Mouse (Mus musculus) retina, postnatal 7 days (tissue): ENCODE results near the gene Coq8b.

Experiments
- DNase-seq: peaks from one replicate; pipeline ENCODE4 v3.0.0-alpha.2; 2012; ENCODE audit warnings: low read depth, low spot score

Coq8b gene

DNA sequence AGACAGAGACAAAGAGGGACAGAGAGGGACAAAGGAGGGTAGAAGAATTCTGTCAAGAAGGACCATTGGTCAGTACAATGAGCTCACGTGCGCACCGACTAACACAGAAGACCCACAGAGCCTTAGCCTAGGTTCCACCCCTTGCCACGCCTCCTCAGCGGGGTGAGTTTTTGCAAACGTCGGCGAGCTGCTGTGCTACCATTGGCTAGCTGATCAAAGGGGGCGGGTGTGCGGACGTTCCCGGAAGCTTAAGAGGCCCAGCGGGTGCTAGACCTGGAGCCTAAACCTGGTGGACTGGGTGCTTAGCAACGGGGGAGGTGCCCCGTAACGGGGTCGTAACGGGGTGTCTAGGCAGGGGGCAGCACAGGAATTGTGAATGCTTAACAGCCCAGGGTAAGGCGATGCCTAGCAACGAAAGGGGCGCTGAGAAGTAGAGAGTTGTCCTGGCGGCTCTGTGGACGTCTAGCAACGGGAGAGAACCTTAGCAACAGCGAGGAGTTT, at the start of gene Coq8b:
TSS of gene Coq8b (plus strand) at position 243 of the 501 bp plus-strand sequence.
- peak; percentile 90 for DNase-seq

DNA sequence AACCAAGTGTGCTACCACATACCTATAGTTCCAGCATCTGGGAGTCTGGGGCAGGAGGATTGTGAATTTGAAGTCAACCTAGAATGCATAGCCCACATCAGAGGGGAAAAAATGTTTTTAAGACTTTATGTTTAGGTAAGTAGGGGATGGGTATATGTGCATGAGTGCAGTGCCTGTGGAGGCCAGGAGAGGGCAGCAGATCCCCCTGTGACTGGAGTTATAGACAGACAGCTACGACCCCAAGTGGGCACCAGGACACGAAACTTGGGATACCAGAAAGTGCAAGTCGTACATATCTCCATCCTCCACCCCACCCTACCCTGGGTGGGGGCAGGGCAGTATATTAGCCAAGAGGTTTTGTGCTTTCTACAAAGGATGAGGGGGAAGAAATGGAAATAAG, 47.9 kb upstream of the Coq8b start:
- DNase-seq = no peak

DNA sequence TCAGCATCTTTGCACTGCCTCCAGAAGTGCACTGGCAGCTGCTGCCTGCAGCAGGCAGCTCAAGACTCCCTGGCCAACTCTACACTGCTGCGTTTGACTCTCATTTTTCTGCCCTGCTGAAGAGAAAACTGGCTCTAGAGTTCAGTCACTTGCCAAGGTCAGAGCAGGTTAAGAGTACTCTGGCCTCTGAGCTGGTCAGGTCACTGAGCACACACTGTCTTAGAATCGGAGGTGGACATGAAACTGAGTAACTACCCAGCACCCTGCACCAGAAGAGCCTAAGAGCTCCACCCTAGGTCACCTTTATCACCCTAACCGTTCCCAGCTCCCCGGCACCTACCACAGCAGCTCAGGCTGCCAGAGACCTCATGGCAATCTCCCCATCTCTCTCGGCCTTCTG, 46.8 kb upstream of the Coq8b start:
- DNase-seq = no peak

DNA sequence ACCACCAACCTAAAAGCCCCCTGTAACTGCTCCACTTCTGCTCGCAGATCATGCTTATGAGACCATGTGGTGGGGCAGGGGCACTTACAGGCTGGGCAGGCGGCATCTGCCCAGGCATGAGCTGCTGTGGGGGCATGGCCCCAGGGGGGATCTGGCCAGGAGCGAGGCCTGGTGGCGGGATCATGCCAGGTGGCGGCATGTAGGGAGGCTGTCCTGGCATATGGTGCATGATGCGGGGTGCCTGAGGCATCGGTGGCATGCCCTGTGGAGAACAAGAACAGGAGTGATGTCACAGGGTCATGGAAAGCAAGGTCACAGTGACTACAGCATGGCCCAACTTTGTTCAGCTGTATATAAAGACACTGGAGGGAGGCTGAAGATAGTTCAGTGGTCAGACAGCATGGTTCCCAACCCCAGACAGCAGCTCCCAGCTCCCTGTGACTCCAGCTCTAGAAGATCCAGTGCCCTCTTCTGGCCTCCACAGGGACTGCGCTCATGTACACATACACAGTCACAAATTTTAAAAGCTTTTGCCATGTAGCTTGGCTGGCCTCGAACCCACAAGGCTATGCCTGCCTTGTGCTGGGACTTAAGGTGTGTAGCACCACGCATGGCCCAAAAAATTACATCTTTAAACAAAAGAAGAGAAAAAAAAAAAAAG, 43.4 kb upstream of the Coq8b start:
- no peak for DNase-seq

DNA sequence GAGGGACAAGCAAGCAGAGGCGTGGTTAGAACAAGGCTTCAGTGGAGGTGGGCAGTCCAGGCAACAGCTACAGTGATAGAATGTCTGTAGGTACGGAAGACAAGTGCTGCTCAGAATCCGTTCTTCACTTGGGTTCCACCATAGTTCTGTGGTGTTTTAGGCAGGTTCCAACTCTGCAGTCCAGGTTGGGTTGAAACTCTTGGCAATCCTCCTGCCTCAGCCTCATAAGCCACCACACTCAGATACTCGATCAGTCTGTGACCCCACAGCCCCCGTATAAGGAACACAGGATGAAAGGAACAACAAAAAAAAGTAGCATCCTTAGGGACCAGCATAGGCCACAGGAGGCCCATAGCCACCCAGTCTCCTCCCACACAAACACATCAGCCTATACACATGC, 40.4 kb upstream of the Coq8b start:
- no peak for DNase-seq

DNA sequence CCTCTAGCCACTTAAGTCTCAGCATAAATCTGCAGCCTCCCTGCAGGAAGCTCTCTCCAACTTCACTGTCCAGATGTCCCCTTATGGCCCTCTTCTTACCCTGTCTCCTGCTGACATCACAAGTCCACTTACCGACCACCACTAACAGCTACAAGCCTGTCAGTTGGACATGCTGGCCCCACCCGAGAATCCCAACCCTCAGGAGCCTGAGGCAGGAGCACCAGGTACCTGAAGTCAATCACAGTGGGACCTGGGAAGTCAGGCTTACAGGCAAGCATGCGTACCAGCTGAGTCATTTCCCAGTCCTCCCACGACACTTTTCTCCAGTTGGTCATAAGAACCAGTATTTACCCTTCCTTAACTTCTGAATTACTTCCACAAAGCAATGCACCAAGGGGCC, 39.1 kb upstream of the Coq8b start:
- DNase-seq = no peak

DNA sequence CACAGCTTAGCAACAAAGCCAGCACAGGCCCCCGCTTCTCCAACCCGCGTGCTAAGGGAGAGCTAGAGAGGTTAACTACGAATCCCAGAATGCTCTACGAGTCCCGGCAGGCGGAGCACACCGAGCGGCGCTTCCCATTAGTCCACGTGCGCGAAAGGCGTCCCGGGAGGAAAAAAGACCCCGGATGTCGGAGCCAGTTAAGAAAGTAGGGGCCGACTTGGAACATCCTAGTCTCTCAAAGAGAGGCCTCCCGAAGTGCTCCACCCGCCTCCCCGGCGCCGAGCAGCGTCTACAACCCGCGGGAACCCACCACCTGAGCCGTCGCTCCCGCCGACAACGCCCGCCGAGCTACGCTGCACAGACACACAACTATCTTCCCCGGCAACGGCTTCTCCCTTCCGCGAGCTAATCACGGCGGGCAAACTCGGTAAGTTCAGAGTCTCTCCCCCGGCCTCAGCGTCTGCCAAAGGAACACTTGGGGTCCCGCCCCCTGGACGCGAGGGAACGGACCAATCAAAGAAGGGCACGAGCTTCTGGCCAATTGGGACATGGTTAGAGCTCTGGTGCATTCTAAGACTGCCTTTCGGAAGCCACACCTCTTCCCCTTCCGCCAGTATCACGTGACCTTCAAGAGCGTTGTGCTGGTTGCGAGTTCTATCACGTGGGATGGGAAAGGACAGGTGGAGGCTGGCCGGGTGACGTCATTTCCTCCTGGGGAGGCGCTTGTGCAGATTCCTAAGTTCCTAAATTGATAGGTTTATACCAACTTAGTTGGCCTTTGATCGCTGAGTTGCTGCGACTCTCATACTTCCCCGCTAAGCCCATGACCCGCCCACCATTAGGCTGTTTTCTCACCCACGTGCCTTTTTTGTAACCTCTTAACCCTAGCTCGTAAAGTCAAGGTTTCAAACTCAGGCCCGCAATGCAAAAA, 36.9 kb upstream of the Coq8b start, which contains the start of the genes BC024978 and Snrpa:
TSS of gene BC024978 (plus strand) at position 101 of the 931 bp plus-strand sequence.
TSS of gene Snrpa (minus strand) at position 591 of the 931 bp plus-strand sequence.
- peak; percentile 97 for DNase-seq

DNA sequence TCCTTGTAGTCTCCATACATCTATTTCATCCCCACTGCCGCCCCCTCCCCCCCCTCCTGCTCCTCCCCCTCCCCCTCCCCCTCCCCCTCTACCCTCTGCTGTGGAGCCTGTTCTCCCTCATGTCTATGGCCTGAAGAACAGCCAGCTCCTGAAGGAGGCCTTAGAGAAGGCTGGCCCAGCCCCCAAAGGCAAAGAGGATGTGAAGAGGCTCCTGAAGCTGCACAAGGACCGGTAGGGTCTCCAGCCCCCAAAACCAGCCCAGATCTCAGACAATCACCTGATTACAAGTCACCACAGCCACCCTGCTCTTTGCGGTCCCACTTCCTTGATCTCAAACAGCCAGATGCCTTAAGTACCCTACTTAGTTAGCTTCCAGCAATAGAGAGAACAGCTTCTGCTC, 35.7 kb upstream of the Coq8b start:
- DNase-seq = no peak

DNA sequence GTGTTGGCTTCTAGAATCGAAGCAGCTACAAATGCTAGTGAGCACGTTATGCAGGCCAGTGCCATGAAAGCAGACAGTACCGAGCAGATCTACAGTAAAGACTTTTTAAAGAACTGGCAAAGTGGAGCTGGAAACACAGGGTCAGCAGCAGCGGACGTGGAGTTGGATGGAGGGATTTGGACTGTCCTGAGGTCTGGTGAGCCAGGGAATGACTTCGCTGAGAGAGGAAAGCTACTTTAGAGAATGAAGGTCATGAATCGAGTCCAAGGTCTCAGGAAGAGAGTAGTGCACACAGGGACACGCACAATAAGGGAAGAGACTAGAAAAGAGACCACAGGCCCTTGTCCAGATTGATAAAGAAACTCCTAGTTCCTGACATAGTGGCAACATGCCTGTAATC, 35.2 kb upstream of the Coq8b start:
- DNase-seq = no peak

DNA sequence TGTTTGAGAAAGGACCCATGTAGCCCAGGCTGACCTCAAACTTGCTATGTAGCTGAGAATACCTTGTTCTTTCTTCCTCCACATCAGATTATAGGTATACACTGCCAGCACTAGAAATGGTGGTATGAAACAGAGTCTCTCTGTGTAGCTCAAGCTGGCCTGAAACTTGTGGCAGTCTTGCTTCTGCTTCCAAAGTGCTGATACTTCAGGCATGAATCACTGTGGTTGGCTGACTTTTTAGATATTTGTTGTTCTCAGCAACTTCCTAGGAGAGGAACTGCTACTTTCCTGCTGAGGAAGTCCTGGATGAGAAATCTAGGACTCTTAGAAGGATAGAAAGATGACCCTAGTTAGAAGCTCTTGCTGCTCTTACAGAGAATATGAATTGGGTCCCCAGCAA, 34.5 kb upstream of the Coq8b start:
- no peak for DNase-seq

DNA sequence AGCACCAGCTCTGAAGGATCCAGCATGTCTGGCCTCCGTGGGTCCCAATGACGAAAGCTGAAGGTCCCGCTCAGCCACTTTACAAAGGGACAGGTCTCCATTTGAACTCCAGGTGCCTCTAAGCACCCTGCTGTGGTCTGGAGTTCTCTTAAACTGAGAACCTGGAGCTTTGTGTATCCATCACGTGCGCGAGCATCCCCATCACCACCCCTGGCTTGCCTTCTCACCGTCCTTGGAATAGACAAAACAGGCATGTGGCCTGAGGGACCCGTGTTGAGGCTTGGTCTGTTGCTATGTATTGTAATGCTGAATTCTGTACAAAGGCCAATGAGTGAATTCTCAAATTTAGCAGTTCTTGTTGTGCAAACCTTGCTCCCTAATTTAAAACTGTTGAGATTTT, 34.0 kb upstream of the Coq8b start:
- DNase-seq = no peak

DNA sequence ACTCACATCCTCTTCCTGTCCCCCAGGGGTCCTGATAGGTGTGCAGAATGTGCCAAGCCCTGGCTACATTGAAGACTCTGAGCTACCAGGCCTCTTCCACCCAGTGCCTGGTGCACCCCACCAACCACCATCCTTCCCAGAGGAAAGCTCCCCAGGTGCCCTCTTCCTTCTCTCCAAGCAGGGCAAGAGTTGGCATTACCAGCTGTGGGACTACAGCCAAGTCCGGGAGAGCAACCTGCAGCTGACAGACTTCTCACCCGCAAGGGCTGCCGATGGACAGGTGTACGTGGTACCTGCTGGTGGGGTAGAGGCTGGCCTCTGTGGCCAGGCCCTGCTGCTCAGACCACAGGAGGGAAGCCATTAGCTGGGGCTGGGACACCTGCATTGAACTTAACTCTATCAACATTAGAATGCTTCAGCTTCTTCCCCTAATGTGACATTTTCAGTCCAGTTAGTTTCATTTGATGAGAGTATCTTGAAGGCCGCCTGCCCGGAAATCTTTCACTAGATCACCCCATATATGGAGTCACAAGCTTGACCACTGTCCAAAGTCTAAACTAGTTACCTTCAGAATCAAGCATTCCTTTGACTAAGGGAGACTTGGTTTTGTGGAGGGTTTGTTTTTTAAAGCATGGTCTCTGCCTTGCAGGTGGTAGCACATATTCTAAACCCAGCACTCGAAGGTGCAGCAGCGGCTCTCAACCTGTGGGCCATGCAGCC, 28.9 kb upstream of the Coq8b start:
- no peak for DNase-seq

DNA sequence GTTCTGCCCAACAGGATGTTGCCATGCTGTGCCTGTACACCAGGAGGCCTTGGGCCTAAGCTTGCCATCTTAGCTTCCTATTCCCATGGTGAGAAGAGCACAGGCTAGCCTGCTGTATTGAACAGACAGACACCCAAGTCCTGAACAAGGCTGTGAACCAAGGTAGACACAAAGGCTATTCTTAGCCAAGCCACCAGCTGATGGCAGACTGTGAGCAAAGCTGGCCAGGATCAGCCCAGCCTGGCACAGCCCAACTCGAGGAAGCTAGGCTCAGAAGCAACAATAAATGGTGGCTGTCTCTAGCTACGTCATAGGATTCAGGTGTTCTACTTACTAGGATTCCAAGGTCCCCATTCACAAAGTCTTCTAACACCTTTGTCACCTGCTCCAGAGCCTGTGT, 20.2 kb upstream of the Coq8b start:
- no peak for DNase-seq

DNA sequence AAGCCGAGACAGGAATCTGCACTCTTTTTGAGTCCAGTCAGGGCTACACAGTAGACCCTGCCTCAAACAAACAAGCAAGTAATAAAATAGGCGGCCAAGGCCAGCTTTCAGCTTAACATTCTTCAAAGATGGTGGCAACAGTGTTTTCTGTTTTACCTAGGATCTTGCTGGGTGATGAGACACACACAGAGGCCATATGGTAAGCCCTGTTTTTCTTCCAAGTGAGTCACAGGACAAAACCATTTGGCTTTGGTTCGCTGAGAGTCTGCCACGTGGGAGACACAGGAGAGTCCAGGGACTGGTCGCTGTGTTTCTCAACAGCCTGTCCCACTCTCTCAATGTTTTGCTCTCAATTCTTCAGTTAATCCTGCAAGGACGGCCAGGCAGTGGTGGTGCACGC, 14.2 kb upstream of the Coq8b start:
- DNase-seq = no peak

DNA sequence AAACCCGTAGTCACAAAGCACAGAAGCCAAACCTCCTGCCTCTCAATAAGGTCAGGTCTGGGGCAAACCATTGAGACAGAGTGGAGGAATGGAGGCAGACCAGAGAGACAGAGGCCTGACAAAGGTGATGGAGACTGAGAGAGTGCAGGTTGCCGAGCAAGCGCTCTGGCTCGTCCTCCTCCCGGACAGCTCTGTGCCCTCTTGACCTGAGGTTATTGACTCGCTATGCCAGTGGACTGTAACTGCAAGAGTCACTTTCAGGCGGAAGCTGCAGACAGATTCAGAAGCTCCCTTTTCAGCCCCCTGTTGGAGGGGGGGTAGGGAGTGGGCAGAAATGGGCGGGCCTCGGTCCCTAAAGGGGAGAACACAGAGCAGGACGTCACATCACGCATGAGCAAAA, 12.9 kb upstream of the Coq8b start:
- DNase-seq = no peak

DNA sequence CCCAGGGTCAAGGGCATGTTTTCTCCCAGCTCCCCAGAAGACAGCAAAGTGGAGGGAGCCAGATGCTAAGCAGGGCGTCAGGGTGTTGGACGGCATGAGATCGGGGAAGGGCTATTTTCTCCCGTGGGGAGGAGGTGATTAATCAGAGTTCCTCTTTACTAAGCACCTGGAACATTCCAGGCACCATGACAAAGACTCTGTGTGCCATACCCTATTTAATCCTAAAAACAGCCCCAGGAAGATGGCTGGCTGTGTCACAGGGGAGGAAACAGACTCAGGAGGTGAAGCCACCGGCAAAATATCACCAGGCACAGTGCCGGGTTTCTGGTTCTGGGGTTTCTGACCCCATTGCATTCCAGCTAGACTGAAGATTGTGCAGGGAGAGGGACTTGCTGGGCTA, 10.9 kb upstream of the Coq8b start:
- no peak for DNase-seq

DNA sequence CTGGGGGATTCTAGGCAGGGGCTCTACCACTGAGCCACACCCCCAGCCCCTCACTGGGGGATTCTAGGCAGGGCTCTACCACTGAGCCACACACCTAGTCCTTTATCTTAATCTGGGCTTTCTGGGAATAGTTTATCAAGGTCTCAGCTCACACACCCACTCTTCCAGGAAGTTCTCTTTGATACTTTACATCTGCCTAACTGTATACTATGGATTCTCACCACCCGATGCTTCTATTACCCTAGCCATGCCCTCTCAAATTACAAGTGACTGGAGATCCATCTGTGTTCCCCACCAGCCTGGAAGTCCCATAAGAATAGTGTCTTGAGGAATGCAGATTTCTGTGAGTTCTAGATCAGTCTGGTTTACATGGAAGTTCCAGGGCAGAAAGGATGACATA, 10.3 kb upstream of the Coq8b start:
- DNase-seq = no peak

DNA sequence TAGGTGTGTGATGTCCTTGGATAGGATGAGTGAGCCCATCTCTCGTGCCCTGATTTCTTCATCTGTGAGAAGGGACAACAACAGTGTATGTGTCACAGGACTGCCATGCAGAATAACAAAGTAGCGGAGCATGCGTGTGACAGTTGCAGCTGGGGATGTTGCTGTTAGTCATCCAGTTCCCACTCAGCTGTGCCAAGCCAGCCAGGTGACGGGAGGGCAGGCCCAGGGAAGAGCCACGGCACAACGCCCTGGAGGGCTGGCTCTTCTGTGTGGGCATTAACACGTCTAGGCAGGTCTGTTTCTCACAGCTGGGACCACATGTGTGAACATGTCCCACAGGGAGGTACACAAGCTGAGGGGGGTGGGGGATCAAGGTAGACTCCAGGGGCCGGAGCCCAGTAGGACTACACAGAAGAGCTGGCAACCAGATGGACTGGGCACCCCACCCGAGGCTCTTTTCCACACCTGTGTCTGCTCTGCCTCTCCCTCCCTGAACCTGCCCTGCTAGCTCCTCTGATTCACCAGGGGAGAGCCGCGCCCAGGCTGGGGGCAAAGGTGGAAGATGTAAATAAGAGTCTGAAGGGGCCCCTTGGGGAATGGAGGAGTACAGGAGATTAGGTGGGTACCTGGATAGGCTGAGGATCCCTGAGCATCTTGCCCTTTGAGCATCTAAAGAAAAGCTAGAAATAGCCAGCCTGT, 7.8 kb upstream of the Coq8b start:
- no peak for DNase-seq

DNA sequence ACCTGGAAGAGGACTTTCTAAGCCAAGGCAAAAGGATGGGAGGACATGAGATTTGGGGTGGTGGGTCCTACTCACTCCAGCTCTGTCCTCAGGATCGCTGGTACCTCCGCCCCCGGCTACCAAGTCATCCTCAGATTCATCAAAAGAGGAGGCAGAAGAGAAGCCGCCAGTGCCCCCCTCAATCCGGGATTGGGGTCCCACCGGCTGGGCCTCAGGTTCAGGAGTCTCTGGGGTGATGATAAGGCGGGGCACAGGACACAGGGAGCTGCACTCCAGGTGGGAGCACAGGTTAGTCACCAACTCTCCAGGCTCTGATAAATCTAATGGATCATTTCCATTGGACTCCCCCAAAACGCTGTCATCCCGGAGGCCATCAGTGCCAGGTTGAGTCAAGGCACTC, 5.5 kb upstream of the Coq8b start:
- no peak for DNase-seq

DNA sequence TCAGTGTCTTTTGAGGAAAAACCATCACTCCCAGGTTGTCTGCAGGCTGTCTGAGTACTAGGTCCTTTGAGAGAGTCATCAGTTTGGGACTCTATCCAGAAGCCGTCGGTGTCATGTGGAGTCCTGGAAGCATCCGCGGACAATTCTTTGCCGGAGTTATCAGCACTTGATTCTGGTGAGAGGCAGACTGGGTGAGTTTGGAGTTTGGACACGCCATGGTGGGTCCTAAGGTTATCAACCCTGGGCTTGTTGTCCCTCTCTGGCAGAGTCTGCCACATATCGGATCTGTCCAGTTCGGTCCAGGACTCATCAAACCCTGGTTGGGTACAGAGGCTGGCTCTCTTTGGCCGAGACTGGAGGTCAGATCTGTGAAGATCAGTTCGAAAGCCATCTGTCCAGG, 5.1 kb upstream of the Coq8b start:
- DNase-seq = no peak

DNA sequence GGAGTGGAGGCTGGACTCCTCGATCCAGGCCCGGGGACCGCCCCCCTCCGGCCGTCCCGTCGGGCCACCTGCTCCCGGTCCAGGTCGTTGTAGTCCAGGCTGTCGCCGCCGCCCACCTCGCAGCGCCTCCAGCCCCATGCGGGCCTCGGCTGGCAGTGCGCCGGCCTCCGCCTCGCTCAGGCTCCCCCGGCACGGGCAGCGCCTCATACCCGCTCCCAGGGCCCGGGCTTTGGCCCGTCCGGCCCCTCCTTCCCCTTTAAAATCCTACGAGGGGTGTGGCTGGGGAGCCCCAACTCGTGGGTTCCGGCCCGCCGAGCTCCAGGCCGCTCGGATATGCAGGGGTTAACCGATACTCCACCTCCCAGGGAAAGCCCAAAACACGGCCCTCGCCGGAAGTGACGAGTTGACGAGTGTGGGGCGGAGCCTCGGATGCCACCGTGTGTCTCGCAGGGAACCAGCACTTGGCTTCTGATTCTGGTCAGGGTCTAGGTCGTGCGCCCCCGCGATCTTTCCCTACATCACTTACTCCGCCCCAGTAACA, 4.5 kb upstream of the Coq8b start, which contains the start of gene Itpkc:
TSS of gene Itpkc (minus strand) at position 381 of the 541 bp plus-strand sequence.
- peak; percentile 89 for DNase-seq
